Mouse (Mus musculus) liver, embryonic 15.5 days (tissue): ENCODE measurements around the gene Brpf3. TPM values are rescaled to one million over a fixed set of nuclear protein-coding genes. Genes with fewer than 3 reads are reported as not detected.
"Not testable (repeated sequence)": the region's sequence is repeated elsewhere in the genome, so short reads cannot be mapped to it uniquely, and the experiment has no call there.

Experiments used
- ATAC-seq: fragments of 200-750 bp; cut with Nextera tagmentation; 2 replicates; pipeline ENCODE4 v1.8.0; 2017; ENCODE audit warnings: moderate number of reproducible peaks, mild to moderate bottlenecking, moderate library complexity; ENCODE audit not compliant: insufficient read depth
- H3K27ac ChIP-seq: fragments of 300-500 bp; sonication (generic); replicated peaks from 2 replicates; pipeline ENCODE4 v1.5.1; 2015; ENCODE audit warnings: mild to moderate bottlenecking, inconsistent platforms
- H3K27me3 ChIP-seq: fragments of 300-500 bp; sonication (generic); 2 replicates; pipeline ENCODE4 v1.6.1; 2015; ENCODE audit warnings: mild to moderate bottlenecking, inconsistent platforms
- H3K36me3 ChIP-seq: fragments of 300-500 bp; sonication (generic); replicated peaks from 2 replicates; pipeline ENCODE4 v1.6.1; 2015; ENCODE audit warnings: moderate library complexity, mild to moderate bottlenecking, inconsistent platforms
- H3K4me1 ChIP-seq: fragments of 300-500 bp; sonication (generic); replicated peaks from 2 replicates; pipeline ENCODE4 v1.6.1; 2015; ENCODE audit warnings: inconsistent platforms
- H3K4me2 ChIP-seq: fragments of 300-500 bp; sonication (generic); 2 replicates; pipeline ENCODE4 v1.6.1; 2015; ENCODE audit warnings: moderate library complexity, mild to moderate bottlenecking, inconsistent platforms
- H3K4me3 ChIP-seq: fragments of 300-500 bp; sonication (generic); replicated peaks from 2 replicates; pipeline ENCODE4 v1.5.1; 2015; ENCODE audit warnings: mild to moderate bottlenecking, inconsistent platforms
- H3K9ac ChIP-seq: fragments of 300-500 bp; sonication (generic); 2 replicates; pipeline ENCODE4 v1.6.1; 2015; ENCODE audit warnings: moderate library complexity, mild to moderate bottlenecking, inconsistent platforms
- H3K9me3 ChIP-seq: fragments of 300-500 bp; sonication (generic); replicated peaks from 2 replicates; pipeline ENCODE4 v1.6.1; 2016; ENCODE audit warnings: inconsistent platforms
- WGBS: fragments of 180-500 bp; shearing (Covaris S2); methylation state at CpG from one replicate; pipeline ENCODE4 v1.1.7; 2015; ENCODE audit warnings: mixed read lengths; ENCODE audit not compliant: insufficient replicate concordance; 5-methylcytosine and 5-hydroxymethylcytosine counted together
- polyA plus RNA-seq: library from polyadenylated mRNA; unstranded; fragments of >200 nt; fragmentation: Nextera tagmentation; extraction: Ambion mirVana; gene quantifications from 2 replicates; pipeline ENCODE4 v1.2.1, GENCODE M21; 2015

Gene Brpf3
- polyA plus RNA-seq, 1 experiment from 2014 or later = 74.7 TPM

DNA sequence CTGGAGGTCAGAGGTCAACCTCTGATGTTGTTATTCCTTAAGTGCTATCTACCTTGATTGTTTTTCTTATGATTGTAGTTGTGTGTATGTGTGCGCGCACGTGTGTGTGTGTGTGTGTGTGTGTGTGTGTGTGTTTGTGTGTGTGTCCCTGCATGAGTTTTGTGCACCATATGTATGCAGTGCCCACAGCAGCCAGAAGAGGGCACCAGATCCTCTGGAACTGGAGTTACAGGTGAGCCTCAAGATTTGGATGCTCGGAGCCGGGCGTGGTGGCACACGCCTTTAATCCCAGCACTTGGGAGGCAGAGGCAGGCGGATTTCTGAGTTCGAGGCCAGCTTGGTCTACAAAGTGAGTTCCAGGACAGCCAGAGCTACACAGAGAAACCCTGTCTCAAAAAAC is 26.6 kb upstream of the Brpf3 start:
- WGBS = 87% methylated on average over 9 of the region's 9 CpGs
- not testable (repeated sequence) for H3K36me3 ChIP-seq, H3K9ac ChIP-seq, H3K4me2 ChIP-seq, H3K9me3 ChIP-seq, H3K27ac ChIP-seq, H3K4me3 ChIP-seq, ATAC-seq
- Histone ChIP-seq H3K27me3 (peaks cover 33% of the 10 kb centered on the region), H3K4me1 (peaks cover 14% of the 10 kb centered on the region)

DNA sequence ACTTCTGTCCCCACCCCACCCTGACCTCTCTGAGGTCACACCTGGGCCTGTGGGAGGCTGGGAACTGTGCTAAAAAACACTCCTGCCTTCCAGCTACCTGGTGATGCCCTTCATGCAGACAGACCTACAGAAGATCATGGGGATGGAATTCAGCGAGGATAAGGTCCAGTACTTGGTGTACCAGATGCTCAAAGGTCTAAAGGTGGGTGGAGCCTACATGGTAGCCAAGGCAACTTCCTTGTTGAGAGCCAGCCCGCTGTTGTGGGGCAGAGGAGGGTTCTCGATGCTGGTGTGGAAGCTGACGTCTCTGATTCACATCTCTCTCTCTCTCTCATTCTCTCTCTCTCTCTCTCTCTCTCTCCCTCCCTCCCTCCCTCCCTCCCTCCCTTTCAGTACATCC is 25.7 kb upstream of the Brpf3 start:
- Histone ChIP-seq H3K4me1 (peaks cover 8% of the 10 kb centered on the region; the same call in 1 of the 2 replicates), H3K9ac (no peak overlapping the region), H3K9me3 (no peaks in the 10 kb centered on the region), H3K4me2 (no peak overlapping the region), H3K27ac (no peak overlapping the region), H3K4me3 (no peak overlapping the region), H3K36me3 (no peaks in the 10 kb centered on the region), H3K27me3 (peaks cover 24% of the 10 kb centered on the region)
- WGBS = 72% methylated on average over 4 of the region's 4 CpGs
- ATAC-seq = no peak

DNA sequence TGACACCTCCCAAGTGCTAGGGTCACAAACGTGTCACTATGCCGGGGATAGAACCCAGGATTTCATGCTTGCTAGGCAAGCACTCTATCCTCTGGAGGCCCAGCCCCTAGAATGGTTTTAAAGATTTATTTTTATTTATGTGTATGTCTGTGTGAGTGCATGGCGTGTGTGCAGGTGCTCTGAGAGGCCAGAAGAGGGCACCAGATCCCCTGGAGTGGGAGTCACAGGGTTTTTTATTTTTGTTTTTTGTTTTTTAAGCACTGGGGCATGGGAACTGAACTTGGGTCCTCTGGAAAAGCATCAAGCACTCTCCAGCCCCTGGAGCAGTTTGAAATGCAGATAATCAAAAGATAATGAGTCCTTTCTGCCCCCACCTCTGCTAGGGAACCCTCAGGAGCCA is 24.1 kb upstream of the Brpf3 start:
- no peaks in the 10 kb centered on the region for H3K36me3 ChIP-seq
- H3K4me1 ChIP-seq = 0 out of 2 replicates have a peak, but pooled peaks cover 6% of the 10 kb centered on the region
- H3K4me2 ChIP-seq = no peak overlapping the region
- H3K27me3 ChIP-seq = peaks cover 8% of the 10 kb centered on the region
- no peaks in the 10 kb centered on the region for H3K9me3 ChIP-seq
- H3K27ac ChIP-seq = no peak overlapping the region
- H3K9ac ChIP-seq = no peak overlapping the region
- WGBS = 69% methylated on average over 3 of the region's 3 CpGs
- H3K4me3 ChIP-seq = no peak overlapping the region
- ATAC-seq = no peak

DNA sequence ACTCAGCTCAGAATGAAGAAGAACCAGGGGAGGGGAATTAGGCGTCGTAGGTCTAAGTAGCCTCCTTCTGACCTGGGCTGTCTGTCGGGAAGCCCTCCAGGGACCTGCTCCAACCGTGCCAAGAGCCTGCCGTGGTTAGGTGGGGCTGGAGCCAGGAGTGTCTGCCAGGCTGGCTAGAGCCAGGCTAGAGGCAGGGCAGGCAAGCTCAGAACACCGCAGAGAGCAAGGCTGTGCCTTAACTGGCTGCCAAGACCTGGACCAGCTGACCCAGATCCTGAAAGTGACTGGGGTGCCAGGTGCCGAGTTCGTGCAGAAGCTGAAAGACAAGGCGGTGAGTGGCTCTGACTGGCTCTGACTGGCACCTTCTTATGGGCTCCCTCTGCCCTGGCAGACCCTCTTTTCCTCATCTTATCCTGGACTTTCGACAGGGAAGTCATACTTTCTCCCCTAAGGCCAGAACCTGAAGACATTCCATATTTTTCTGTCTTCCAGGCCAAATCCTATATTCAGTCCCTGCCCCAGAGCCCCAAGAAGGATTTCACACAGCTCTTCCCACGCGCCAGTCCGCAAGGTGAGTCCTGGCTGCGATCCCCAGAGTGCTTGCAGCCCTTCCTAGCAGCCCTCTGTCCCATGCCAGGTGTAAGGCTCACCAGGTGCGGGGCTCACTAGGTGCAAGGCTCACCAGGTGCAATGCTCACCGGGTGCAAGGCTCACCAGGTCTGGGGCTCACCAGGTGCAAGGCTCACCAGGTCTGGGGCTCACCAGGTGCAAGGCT is 23.5 kb upstream of the Brpf3 start:
- Histone ChIP-seq H3K4me2 (no peak overlapping the region), H3K9ac (no peak overlapping the region), H3K27ac (no peak overlapping the region), H3K9me3 (no peaks in the 10 kb centered on the region), H3K36me3 (no peaks in the 10 kb centered on the region), H3K4me3 (no peak overlapping the region), H3K27me3 (peaks cover 2% of the 10 kb centered on the region; the same call in 1 of the 2 replicates), H3K4me1 (peaks cover 10% of the 10 kb centered on the region; the same call in 1 of the 2 replicates)
- WGBS = 75% methylated on average over 16 of the region's 16 CpGs
- ATAC-seq = no peak

DNA sequence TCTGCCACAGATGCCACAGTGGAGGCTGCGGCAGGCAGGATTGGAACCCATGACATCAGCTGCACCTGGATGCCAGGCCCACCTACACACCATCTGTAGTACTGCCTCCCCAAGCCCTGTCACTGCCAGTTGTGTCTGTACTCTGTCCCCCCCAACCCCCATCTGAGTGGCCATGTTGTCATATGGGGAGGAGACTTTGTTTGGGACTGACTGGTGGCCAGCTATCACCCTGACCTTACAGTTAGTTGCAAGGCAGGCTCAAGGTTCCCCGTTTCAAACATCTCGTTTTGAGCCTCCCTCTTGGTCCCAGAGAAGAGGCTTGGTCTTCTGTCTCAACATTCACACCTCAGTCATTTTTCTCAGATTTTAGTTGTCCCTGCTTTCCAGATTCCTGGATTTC is 21.2 kb upstream of the Brpf3 start:
- 69% methylated on average over 3 of the region's 3 CpGs for WGBS
- no peak for ATAC-seq
- no peaks in the 10 kb centered on the region for H3K36me3 ChIP-seq
- H3K9ac ChIP-seq = no peak overlapping the region
- H3K9me3 ChIP-seq = no peaks in the 10 kb centered on the region
- no peak overlapping the region for H3K4me2 ChIP-seq
- H3K4me3 ChIP-seq = no peak overlapping the region
- peaks cover 12% of the 10 kb centered on the region; the same call in 1 of the 2 replicates for H3K4me1 ChIP-seq
- H3K27me3 ChIP-seq = no peaks in the 10 kb centered on the region; the same call in 1 of the 2 replicates
- H3K27ac ChIP-seq = no peak overlapping the region

DNA sequence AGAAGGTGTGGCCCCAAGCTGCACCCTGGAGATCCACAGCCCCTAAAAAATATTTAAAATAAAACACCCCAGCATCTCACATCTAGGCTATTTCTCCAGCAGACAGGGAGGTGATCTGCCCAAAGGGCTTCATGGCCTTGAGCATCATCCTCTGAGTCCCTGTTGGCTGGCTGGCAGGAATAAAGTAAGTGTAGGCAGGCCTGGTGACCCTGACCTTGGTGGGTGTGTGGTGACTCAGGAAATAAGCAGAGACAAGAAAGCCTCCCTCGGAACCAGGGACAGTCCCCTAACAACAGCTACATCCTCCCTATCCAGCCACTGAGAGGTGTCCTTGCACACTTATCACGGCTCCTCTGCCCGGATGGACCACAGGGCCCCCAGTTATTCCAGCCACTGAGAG is 20.1 kb upstream of the Brpf3 start:
- H3K4me3 ChIP-seq = no peak overlapping the region
- no peak for ATAC-seq
- no peaks in the 10 kb centered on the region for H3K9me3 ChIP-seq
- WGBS = 48% methylated on average over 3 of the region's 3 CpGs
- no peak overlapping the region for H3K9ac ChIP-seq
- H3K36me3 ChIP-seq = no peaks in the 10 kb centered on the region
- H3K27me3 ChIP-seq = no peaks in the 10 kb centered on the region
- H3K27ac ChIP-seq = no peak overlapping the region
- H3K4me2 ChIP-seq = no peak overlapping the region
- peaks cover 12% of the 10 kb centered on the region; the same call in 1 of the 2 replicates for H3K4me1 ChIP-seq

DNA sequence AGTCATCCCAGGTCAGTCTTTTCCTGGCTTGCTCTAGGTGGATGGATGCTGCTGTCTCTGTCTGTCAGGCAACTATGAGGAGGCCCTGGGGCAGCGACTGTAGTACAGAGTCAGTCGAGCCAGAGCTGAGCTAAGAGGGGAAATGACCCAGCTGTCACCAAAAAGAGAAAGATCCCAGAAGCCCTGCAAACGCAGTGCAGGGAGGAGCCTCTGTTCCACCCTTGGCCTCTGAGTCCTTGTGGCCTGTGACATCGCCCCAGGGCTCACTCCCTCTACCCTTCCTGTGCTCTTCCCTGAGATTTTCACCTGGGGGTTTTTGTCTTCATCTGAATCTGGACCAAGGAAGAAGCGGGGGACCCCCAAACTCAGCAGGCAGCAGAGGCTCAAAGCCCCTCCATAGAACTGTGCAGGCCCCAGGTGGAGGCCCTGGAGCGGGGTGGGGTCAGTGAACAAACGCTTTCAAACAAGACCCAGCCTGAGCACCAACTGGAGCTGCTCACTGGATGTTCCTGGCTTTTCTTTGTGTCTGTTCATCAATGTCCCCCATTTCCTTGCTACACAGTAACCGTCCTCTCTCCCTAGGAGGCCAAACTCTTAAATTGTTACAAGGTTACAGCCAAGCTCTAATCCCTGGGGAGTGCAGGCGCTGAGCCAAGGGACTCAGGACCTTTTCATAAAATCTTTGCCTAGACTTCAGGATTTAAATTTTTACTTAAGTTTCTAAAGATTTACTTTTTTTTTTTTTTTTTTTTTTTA is 19.4 kb upstream of the Brpf3 start:
- Histone ChIP-seq H3K27me3 (no peaks in the 10 kb centered on the region), H3K36me3 (no peaks in the 10 kb centered on the region), H3K27ac (no peak overlapping the region), H3K4me1 (peaks cover 12% of the 10 kb centered on the region; the same call in 1 of the 2 replicates), H3K9me3 (no peaks in the 10 kb centered on the region), H3K4me2 (no peak overlapping the region), H3K9ac (no peak overlapping the region), H3K4me3 (no peak overlapping the region)
- WGBS = 57% methylated on average over 9 of the region's 9 CpGs
- ATAC-seq = no peak

DNA sequence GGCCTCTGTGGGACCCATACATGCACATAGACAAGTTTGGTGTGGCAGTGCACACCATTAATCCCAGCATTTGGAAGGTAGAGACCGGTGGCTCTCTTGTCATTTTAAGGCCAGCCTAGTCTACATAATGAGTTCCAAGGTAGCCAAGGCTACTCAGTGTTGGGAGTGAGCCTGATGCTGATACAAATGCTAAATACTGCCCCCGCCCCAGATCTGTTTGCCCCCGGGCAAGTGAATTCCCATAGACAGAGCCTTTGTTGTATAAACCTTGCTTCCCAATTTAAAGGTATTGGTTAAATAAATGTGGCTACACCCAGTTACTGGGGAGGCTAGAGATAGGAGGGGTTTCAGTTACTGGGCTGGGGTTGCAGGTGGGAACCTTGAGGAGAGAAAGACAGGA is 15.9 kb upstream of the Brpf3 start:
- no peaks in the 10 kb centered on the region for H3K27me3 ChIP-seq
- ATAC-seq = no peak
- H3K4me2 ChIP-seq = no peak overlapping the region
- no peak overlapping the region for H3K4me3 ChIP-seq
- WGBS = 81% methylated on average over 3 of the region's 3 CpGs
- H3K36me3 ChIP-seq = no peaks in the 10 kb centered on the region
- H3K27ac ChIP-seq = no peak overlapping the region
- no peaks in the 10 kb centered on the region for H3K9me3 ChIP-seq
- no peak overlapping the region for H3K9ac ChIP-seq
- H3K4me1 ChIP-seq = peaks cover 12% of the 10 kb centered on the region; the same call in 1 of the 2 replicates

DNA sequence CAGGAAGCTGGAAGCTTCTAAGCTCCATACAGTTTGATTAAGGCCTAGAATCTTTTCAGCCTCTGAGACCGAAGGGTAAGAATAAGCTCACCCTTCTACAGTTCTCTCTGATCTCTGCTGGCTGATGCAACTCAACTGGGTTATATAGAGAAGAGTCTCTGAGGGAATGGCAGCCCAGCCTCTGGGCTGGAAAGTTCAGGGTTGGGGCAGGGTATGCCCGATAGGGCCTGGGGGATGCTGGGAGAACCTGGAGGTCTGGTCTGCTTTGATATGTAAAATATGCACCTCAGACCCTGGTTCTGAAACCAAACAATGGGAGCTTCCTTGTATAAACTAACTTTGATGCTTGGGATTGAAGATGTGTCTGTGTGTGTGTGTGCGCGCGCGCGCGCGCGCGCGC is 13.4 kb upstream of the Brpf3 start:
- no peaks in the 10 kb centered on the region for H3K27me3 ChIP-seq
- H3K27ac ChIP-seq = no peak overlapping the region
- no peak overlapping the region for H3K4me2 ChIP-seq
- H3K9me3 ChIP-seq = no peaks in the 10 kb centered on the region
- no peak for ATAC-seq
- H3K36me3 ChIP-seq = no peaks in the 10 kb centered on the region
- WGBS = 93% methylated on average over 12 of the region's 12 CpGs
- no peak overlapping the region for H3K4me3 ChIP-seq
- no peak overlapping the region for H3K9ac ChIP-seq
- H3K4me1 ChIP-seq = 0 out of 2 replicates have a peak, but pooled peaks cover under 1% of the 10 kb centered on the region

DNA sequence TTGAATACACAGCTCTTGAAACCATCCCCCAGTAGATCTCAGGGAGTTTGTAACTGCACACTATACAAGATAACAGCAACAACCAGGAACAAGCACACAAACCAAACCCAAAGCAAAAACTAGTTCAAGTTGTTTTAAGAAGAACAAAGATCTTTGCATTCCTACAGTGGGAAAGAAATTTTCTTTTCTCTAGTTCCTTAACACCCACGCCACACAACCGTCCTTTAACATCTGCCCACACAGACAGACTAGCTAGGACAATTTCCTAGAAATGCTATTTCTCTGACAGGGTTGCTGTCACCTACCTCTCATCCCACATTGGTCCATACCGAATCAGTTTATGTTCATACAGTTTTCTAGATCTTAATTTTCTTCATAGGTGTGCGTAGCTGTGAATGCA is 3.9 kb upstream of the Brpf3 start:
- H3K9ac ChIP-seq = no peak overlapping the region
- H3K4me3 ChIP-seq = no peak overlapping the region
- WGBS = 76% methylated on average over 4 of the region's 4 CpGs
- no peak for ATAC-seq
- H3K4me1 ChIP-seq = peaks cover 22% of the 10 kb centered on the region
- peaks cover 12% of the 10 kb centered on the region; the same call in 1 of the 2 replicates for H3K27me3 ChIP-seq
- no peaks in the 10 kb centered on the region for H3K36me3 ChIP-seq
- H3K9me3 ChIP-seq = 0 out of 2 replicates have a peak, but pooled peaks cover 3% of the 10 kb centered on the region
- no peak overlapping the region for H3K27ac ChIP-seq
- H3K4me2 ChIP-seq = no peak overlapping the region
